Mouse (Mus musculus): Measurements from ENCODE around the gene Gm10772.
"Not testable (repeated sequence)": the region's sequence is repeated elsewhere in the genome, so short reads cannot be mapped to it uniquely, and the experiment has no call there.

DNA sequence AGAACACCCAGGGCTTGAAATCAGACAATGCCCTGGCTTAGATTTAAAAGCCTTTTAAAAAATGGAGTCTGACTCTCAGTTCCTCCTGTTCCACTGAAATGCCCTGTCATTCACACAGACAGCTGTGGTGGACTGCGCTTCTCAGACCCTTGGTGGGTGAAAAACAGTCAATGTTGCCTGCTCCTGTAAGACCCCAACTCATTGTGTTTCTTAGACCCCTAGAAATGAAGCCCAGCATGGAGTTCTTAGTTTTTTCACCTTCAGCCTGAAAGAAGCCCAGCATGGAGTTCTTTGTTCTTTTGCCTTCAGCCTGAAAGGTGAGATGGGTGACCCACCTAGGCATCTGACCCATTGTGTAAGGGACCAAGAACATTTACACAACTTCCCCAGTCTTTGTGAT lies 36.5 kb upstream of the Gm10772 start:
- not testable (repeated sequence) for TF ChIP-seq POLR2A (IDR thresholded peaks at IDR 0.05; ENCODE audit: extremely low read depth, insufficient read depth, low read length); CTCF (IDR thresholded peaks at IDR 0.05; ENCODE audit: low read depth, low read length)

All from liver, adult 2 months (tissue).